Mouse (Mus musculus): ENCODE results near the gene Olfr1205.

The Olfr1205 gene

DNA sequence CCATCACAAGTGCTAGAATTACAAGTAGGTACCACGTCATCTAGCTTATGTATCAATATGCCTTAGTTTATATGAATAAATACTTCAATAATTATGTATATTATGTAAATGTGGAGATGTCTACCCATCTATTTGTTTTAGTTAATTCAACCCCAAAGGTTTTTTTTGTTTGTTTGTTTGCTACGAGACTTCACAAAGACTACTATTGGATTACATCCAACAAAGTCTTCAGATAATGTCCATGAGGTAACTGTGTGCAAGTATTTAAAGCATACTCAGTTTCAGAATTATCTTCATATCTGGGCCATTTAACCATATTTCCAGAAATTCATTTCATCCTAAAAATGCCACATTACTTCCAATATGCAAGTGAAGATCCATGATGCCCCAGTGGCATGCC, at the start of gene Olfr1205:
Olfr1205 (plus strand) TSS at position 301 of the 400 bp plus-strand sequence.
- no peak for DNase-seq (ENCODE audit: low spot score)

DNA sequence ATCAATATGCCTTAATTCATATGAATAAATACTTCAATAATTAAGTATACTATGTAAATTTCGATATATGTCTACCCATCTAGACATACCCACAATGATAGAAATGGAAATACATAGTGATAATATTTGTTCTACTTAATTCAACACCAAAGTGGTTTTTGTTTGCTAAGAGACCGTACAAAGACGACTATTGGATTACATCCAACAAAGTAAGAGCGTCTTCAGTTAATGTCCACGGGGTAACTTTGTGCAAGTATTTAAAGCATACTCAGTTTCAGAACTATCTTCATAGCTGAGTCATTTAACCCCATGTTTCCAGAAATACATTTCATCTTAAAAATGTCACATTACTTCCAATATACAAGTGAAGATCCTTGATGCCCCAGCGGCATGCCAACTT, 36.8 kb upstream of the Olfr1205 start, which contains the start of gene Olfr1201:
Olfr1201 (plus strand) TSS at position 301 of the 400 bp plus-strand sequence.
- DNase-seq (ENCODE audit: low spot score) = no peak

DNA sequence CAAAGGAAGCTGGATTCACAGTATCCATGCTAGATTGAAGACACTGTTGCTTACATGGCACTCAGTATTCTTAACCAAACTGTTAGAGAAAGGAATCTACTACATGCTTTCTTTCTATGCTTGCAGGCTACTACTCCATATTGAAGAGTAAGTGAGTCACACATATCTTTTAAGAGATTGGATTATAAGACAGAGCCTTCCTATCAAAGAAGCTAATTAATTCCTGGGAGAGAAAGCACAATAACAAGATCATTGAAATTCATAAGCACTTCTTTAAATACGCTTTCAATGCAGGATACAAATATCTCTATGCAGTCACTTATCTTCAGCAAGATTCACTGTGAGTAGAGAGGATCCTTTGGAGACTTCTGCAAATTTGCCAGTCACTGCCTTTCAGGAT, 15.3 kb upstream of the Olfr1205 start, which contains the start of gene Olfr1202:
Olfr1202 (plus strand) TSS at position 301 of the 400 bp plus-strand sequence.
- DNase-seq (ENCODE audit: low spot score) = no peak

DNA sequence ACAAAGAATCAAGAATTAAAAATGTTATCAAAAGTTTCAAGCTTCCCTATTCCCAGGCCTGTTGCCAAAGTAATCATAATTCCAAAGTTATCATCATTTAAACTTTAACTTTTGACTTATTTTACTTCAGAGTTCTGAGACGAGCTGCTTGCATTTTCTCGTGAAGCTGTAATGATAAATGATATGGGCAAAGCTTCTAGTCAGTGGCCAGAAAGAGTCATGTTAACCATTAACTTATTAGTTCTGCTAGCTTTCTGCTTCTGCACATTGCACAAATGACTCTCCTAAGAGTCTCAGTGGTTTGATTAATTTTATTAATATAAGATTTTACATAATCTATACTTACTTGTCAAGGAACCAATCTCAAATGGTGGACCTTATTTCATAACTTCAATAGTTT, 8.9 kb downstream of the Olfr1205 start:
- no peak for DNase-seq (ENCODE audit: low spot score)

DNA sequence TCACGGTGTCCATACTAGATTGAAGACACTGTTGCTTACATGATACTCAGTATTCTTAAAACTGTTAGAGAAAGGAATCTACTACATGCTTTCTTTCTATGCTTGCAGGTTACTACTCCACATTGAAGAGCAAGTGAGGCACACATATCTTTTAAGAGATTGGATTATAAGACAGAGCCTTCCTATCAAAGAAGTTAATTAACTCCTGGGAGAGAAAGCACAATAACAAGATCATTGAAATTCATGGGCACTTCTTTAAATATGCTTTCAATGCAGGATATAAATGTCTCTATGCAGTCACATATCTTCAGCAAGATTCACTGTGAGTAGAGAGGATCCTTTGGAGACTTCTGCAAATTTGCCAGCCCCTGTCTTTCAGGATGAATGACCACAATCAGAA, 19.5 kb downstream of the Olfr1205 start, which contains the start of gene Olfr1204:
Olfr1204 (plus strand) TSS at position 301 of the 400 bp plus-strand sequence.
- DNase-seq (ENCODE audit: low spot score) = no peak

DNA sequence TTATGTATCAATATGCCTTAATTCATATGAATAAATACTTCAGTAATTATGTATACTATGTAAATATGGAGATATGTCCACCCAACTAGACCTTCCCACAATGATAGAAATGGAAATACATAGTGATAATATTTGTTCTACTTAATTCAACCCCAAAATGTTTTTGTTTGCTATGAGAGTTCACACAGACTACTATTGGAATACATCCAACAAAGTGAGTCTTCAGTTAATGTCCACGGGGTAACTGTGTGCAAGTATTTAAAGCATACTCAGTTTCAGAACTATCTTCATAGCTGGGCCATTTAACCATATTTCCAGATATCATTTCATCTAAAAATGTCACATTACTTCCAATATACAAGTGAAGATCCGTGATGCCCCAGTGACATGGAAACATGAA, 33.4 kb downstream of the Olfr1205 start, which contains the start of gene Olfr1206:
Olfr1206 (plus strand) TSS at position 301 of the 400 bp plus-strand sequence.
- DNase-seq (ENCODE audit: low spot score) = no peak
